Mouse (Mus musculus) kidney, adult 11 months (tissue): ENCODE results near the gene Rab3c.

Source experiments
- DNase-seq: peaks from one replicate; pipeline ENCODE4 v3.0.0; 2022

Rab3c gene

GRCm38 (mm10) chr13:110280563-110281144 lies at the start of gene Rab3c:
Rab3c (minus strand) TSS chr13:110280996.
- no peak for DNase-seq

DNA sequence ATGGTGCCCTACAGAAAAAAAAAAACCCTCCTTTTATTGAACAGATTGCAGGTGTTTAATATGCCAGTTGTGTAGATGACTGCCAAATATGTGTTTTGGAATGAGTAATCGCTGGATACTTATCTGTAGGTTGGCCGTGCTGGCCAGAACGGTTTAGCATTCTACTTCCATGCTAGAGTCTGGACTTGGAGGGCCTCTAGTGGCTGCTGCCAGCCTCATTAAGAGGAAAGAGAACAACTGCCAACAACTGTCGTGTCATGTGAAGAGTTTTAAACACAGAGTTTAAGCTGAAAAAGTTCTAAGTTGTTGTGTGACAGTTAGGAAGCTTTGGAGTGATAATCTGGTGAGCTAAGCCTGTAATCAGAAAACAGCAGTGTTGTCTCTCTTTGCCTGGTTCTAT lies 38.0 kb upstream of the Rab3c start:
- no peak for DNase-seq

- DNase-seq, result no peak
These were observed 26.4 kb upstream of the Rab3c start for GRCm38 (mm10) chr13:110307188-110307587.

- no peak for DNase-seq
These were observed 16.3 kb upstream of the Rab3c start for GRCm38 (mm10) chr13:110297112-110297511.

DNA sequence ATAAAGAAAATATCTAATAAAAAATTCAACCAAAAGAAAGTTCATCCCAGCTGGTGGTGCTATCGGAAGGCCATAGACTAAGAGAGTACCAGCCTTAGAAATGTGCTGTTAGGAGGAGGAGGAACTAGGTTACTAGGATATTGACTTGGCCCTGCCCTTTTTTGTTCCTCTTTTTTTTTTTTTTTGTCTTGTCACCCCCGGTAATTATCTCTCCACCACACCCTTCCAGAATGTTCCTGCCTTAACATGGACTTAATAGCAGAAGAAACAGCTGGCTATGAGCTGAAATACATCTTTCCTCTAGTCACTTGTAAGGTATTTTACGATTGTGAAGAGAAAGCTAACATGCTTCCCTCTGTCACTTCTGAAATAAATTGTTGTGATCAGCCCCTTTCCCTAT lies 7.7 kb upstream of the Rab3c start:
- DNase-seq, result no peak

DNA sequence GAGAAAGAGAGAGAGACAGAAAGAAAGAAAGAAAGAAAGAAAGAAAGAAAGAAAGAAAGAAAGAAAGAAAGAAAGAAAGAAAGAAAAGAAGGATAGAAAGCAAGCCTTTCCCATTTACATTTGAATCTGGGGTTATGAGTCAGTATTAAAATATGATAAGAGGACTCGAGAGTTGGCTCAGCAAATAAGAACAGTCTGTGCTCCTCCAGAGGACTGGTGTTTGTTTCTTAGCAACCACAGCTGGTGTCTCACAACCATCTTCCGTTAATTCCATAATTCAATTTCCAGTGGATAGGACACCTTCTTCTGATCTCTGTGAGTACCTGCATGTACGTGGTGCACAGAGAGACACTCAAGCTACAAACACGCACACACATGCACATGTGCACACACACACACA lies 3.0 kb upstream of the Rab3c start:
- DNase-seq, result no peak

DNA sequence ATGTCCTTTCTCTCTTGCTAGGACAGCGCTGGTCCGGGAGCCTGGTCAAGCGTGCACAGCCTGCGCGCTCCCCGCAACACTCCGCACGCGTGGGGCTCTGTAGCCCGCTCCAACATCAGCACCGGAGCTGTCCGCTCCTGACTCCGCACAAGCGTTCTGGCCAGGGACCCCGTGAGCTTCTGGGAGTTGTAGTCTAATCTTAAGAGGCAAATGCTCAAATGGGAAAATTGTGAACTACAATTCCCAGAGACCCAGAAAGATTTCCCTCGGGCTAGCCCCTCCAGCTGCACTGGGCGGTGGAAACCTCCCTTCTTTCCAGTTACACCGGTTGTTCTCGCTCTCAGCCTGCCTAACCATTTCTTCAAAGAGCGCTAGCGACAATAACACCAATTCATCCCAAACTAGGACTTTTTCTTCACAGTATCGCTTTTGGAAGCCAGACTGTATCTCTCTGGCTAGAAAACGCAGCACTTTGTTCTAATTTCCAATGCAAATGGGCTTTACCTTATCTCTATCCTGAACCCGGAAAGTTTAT lies 701 bp downstream of the Rab3c start:
- DNase-seq, result peak; percentile 20

DNA sequence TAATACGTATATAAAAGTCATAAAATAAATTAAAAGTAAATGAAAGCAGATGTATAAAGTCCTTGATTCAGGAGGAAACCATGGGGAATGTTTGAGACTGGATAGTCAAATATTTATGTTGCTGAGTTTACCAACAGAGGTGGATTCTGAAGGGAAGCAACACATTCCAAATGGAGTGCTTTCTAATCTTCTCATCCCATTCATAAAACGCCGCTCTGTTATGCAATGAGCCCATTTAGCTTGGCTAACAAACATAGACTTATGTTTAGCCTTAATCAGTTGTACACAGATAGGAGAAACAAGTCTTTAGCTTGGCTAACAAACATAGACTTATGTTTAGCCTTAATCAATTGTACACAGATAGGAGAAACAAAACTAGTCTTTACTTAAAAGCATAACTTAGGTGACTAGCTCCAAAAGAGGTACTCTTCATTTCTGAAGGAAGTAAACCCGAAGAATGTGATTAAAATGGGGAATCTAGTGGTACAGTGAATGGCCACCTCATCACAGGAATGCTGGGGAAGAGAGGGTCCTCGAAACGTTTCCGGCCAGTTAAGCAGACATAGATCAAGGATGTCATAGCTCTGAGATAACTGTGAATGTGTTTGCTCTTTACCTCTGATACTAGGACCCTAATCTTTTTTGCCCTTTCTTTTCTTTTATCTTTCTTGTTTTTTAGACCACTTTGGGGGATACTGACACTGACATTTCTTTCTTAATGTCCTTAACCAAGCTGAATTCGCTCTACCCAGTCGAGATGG lies 1.6 kb downstream of the Rab3c start:
- no peak for DNase-seq

DNA sequence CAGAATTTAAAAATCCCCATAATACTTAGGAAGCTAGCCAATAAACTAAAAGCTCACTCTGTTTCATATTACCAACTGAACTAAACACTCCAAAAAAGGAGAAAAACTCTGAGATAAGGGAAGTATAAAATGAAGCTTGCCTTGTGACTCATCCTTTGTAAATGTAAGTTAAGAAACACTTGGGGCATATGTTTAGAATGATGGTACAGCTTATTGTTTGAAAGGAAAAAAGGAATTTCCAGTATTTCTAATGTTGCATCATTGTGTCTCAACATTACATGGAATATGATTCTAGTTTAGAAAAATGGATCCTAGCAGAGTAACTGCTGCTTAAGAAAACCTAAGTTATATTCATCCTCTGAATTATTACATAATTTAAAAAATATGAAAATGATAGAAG lies 3.1 kb downstream of the Rab3c start:
- no peak for DNase-seq

- DNase-seq, result no peak
These were observed 5.3 kb downstream of the Rab3c start for GRCm38 (mm10) chr13:110275471-110275870.

- DNase-seq, result no peak
These were observed 20.1 kb downstream of the Rab3c start for GRCm38 (mm10) chr13:110260649-110261048.

GRCm38 (mm10) chr13:110251453-110251852 lies 29.3 kb downstream of the Rab3c start:
- DNase-seq, result no peak

DNA sequence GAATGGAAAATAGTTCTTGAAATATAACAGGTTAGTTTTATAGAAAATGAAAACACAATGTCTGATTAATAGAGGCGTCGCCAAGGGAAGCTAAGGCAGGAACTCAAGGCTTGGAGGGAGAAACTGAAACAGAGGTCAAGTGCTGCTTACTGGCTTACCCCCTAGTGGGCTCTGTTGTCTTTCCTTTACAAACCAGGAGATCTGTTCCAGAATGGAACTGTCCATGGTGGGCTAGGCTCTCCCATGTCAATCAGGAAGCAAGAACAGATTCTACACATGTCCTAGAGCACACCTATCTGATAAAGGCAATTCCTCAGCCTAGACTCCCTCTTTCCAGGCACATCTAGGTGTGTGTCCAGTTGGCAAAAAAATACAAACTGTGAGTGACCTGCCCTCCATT lies 32.3 kb downstream of the Rab3c start:
- no peak for DNase-seq

- no peak for DNase-seq
These were observed 41.8 kb downstream of the Rab3c start for GRCm38 (mm10) chr13:110238970-110239369.

DNA sequence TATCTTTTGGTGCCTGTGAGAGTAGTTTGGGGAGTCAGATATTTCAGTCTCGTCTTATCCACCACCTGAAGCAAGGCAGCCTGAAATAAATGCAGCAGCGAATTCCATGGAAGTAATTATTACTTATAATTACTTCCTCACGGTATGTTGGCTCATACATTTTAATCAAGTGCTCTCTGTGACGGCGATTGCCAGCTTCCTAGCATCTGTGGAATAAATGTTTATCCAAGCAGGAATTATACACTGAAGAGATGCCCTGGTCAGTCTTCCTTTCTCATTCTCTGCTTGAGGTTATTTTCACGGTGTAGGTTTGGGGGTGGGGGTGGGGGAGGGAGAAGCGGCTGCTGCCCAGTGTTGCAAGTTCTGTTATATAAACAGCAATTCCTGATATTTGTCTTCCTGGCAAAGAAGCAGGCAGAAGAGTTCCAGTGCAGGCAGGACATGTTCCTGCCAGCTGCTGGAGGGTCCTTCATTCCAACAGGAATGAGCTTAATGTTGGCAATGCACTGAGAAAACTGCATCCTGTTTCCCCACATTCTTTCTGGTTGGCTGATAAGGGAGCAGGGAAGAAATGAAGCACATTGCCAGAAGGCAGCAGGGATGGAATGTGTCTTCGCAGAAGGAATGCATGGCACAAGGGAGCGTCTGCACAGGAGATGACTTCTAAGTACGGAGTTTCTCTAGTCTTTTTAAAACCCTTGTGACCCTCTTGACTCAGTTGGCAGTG lies 43.4 kb downstream of the Rab3c start:
- DNase-seq, result no peak

- DNase-seq, result no peak
These were observed 47.4 kb downstream of the Rab3c start for GRCm38 (mm10) chr13:110233364-110233763.

GRCm38 (mm10) chr13:110231086-110231688 lies 49.6 kb downstream of the Rab3c start:
- no peak for DNase-seq

- no peak for DNase-seq
These were observed 50.8 kb downstream of the Rab3c start for GRCm38 (mm10) chr13:110230046-110230445.

DNA sequence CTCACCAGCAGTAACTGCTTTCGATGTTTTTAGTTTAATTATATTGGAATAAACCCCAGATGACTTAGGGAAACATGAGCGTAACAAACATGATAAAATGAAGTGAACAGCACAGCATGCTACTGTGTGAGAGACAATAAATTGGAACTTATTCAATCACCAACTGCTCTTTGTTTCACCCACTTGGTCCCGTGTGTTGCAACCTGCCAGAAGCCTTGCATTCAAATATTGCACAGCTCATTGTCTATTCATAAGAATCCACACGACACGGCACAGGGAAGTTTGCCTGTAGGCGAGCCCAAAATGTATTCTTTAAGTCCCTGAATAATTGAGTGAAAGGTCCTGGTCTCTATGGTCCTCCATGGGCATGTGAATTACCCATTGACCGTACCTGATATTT lies 61.6 kb downstream of the Rab3c start:
- no peak for DNase-seq

GRCm38 (mm10) chr13:110218497-110218896 lies 62.3 kb downstream of the Rab3c start:
- no peak for DNase-seq

DNA sequence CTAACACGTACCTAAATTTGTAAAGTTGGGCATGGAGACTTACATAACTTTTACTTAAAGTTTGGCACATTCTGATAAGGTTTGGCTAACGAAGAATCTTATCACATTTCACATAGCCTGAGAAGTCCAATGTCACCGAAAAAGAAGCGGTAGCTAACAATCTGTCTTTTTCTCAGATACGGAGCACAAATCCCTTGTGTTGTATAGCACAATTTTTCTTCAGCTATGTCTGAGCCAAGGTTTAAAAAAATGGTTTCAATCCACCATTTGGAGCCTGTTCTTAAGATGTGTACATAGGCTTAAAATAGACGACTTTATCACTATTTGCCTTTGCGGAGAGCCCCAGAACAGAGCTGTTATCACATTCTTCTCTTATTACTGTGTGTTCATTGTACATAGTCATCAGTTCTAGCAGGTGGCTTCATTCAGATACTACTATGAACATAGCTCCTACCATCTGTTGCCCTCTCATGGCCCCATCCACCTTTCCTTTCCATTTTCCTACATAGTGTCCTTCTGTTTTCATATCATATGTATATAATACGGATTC lies 69.2 kb downstream of the Rab3c start:
- no peak for DNase-seq

DNA sequence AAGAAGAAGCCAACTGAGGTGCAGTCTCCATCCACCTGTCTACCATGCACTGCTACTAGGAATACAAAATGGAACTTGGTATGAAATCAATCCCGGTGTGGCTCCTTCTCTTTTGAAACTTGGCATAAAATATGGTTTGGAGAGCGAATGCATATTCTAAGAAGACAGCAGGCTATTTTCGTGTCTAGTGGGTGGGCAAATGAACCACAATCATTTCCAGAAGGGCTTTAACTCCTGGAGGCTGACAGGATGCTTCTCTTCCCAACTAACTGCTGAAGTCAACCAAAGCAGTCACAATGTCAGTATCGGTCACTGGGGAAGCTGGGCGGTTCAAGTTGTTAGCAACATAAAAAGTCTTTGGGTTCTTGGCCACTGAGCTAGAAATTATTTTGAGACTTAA lies 81.9 kb downstream of the Rab3c start:
- DNase-seq, result no peak

DNA sequence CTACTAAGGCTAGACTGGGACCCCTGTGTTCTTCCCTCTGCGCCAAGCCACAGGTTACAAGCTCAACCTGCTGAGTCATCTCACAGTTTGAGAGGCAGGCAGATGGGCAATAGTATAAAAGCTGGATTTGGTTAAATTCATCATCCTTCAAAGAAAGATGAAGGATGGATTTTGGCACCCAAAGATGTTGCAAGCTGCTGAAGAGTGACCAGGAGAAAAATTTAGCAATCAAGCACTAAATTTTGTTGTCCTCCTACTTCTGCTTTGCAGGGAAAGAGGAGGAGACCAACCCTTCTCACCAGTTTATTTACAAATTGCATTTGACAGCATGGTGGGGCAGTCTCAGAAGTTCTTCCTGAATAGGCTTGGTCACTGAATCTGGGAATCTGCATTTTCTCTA lies 90.8 kb downstream of the Rab3c start:
- no peak for DNase-seq
